Mouse (Mus musculus) forebrain, embryonic 15.5 days (tissue): ENCODE results near the gene Gm47289. TPM values are rescaled to one million over a fixed set of nuclear protein-coding genes. Genes with fewer than 3 reads are reported as not detected.

Experiments
- polyA plus RNA-seq: library from polyadenylated mRNA; unstranded; fragments of >200 nt; fragmentation: Nextera tagmentation; extraction: Ambion mirVana; gene quantifications from 2 replicates; pipeline ENCODE4 v1.2.1, GENCODE M21; 2015

Gm47289 gene
- polyA plus RNA-seq, 1 experiment from 2014 or later = not detected

Other genes with a start within 250 kb of the Gm47289 start
- gene Ctdspl, start 232.7 kb upstream of the Gm47289 start, polyA plus RNA-seq = 5.6 and 7.7 TPM in 2 replicates
- gene Vill, start 106.4 kb upstream of the Gm47289 start, polyA plus RNA-seq = 2.1 and 2.7 TPM in 2 replicates
- gene Plcd1, start 65.7 kb upstream of the Gm47289 start, polyA plus RNA-seq = 11.7 and 14.6 TPM in 2 replicates
- gene Dlec1, start 56.7 kb upstream of the Gm47289 start, polyA plus RNA-seq = 0.36 and 1.00 TPM in 2 replicates
- gene Acaa1b, start 2.1 kb upstream of the Gm47289 start, polyA plus RNA-seq = 1.4 and 1.8 TPM in 2 replicates
- 0.11 TPM in 1 of 2 replicates, not detected in the other for gene Slc22a13, start 49.9 kb downstream of the Gm47289 start, polyA plus RNA-seq
- gene Oxsr1, start 163.3 kb downstream of the Gm47289 start, polyA plus RNA-seq = 13.8 and 14.1 TPM in 2 replicates
- gene Acaa1a, start 180.5 kb downstream of the Gm47289 start, polyA plus RNA-seq = 105 and 111 TPM in 2 replicates
- 4.7 and 4.8 TPM in 2 replicates for gene Myd88, start 182.2 kb downstream of the Gm47289 start, polyA plus RNA-seq
- 3.3 and 3.4 TPM in 2 replicates for gene Xylb, start 198.2 kb downstream of the Gm47289 start, polyA plus RNA-seq
- gene Slc22a14, start 206.4 kb downstream of the Gm47289 start, polyA plus RNA-seq = 0.08 TPM in 1 of 2 replicates, not detected in the other
- gene Acvr2b, start 243.0 kb downstream of the Gm47289 start, polyA plus RNA-seq = 53.8 and 55.0 TPM in 2 replicates